Comparison of ENCODE assay signal across 21 mouse cellular contexts in the genomic region with DNA sequence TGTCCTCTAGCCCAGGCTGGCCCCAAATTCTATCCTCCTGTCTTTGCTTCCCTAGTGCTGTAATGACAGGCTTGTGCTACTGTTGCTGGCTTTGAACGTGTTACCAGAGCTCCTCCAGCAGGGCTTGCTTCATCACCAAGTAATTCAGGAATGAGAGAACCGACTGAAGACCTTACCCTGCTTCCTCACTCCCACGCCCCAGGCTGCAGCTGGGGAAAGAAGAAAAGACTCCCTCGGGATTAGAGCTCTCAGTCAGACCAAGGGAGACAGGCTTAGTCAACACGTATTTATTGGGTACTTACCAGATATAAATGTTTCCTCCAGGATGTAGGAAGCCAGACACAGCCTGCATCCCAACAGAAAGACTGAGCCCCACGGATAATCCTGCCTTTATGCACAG.
"Had no signal": no experiment of that assay in that cellular context is flagged by ENCODE, and none has a peak within 500 bp of the region (broad histone marks: within the 10 kb centered on the region; RNA-seq: fewer than 3 reads in every experiment).

No protein-coding gene starts in this region.

- H3K4me3 ChIP-seq: limb, embryonic 10.5 days; limb, embryonic 13.5 days; liver, embryonic 12.5 days; liver, embryonic 15.5 days; midbrain, embryonic 10.5 days; midbrain, embryonic 13.5 days; myocyte; neural tube, embryonic 13.5 days; stomach, embryonic 15.5 days had no signal

- H3K9me3 ChIP-seq: limb, embryonic 10.5 days; limb, embryonic 13.5 days; liver, embryonic 12.5 days; liver, embryonic 15.5 days; midbrain, embryonic 10.5 days; midbrain, embryonic 13.5 days; neural tube, embryonic 13.5 days; stomach, embryonic 15.5 days had no signal

- H3K36me3 ChIP-seq: limb, embryonic 10.5 days; limb, embryonic 13.5 days; liver, embryonic 12.5 days; liver, embryonic 15.5 days; midbrain, embryonic 10.5 days; midbrain, embryonic 13.5 days; neural tube, embryonic 13.5 days; stomach, embryonic 15.5 days had no signal

- DNase-seq: kidney, adult 9 months; kidney, postnatal 14 days; kidney, postnatal 4 days; liver; lung, adult 18-20 months; lung, postnatal 10 days; lung, postnatal 4 days; retina, postnatal 1 day; right cerebral cortex, postnatal 25 days; spleen, adult 18-20 months; thymus, postnatal 36 days had no signal

- ATAC-seq: liver, embryonic 12.5 days; midbrain, embryonic 13.5 days; midbrain, embryonic 16.5 days had no signal

- H3K4me1 ChIP-seq: liver, embryonic 15.5 days had no signal
